Mouse (Mus musculus): ENCODE measurements around the gene Ctf2.

GRCm38 (mm10) chr7:127759716-127760115 is 27.8 kb upstream of the Ctf2 start:
- no peak for TF ChIP-seq CTCF (IDR thresholded peaks at IDR 0.05; ENCODE audit: low read depth)
- TF ChIP-seq EP300 (optimal IDR thresholded peaks at IDR 0.05): no peak
